Mouse (Mus musculus): ENCODE data around the gene Aox4. TPM values are rescaled to one million over a fixed set of nuclear protein-coding genes. Genes with fewer than 3 reads are reported as not detected.
A peak's percentile ranks its signal among the peaks of the same experiment; 100 is the strongest.

The Aox4 gene
- polyA plus RNA-seq, 1 experiment = not detected

DNA sequence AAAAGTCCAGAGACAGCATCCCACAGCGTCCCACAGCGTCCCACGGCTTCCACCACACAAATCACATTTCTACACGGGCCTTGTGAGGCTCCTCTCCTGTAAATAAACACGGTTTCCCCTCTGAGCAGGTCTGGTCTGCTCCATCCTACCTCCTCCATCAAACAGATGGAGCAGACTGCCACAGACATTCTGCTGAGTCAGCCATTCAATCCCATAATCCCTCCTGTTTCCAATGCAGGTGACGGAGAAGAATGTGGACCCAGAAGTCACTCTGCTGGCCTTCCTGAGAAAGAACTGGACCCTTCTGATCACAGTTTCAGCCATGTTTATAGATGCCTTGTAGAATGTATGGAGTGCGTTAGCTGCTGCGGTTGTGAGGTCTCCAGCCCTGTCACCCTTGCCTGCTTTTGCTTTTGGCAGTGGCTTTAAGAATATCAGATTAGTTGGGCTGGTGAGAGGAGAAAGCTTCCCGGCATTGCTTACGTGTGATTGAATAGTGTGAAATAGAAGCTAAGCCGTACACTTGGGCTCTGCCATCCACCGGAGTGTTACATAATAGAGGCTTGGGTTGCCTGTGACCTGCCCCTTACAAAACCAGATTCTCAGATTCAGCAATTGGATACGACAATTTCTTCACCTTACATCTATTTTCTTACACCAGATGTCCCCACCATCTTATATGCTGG, 70.9 kb downstream of the Aox4 start:
- no peak overlapping the region for H3K4me3 ChIP-seq (replicated peaks; ENCODE audit: control insufficient read depth, low read depth, low read length)
- H3K27ac ChIP-seq (ENCODE audit: control insufficient read depth, insufficient read depth, low read depth, low read length, poor library complexity) = no peak overlapping the region
- WGBS = 59% methylated on average over 13 of the region's 13 CpGs
- no peaks in the 10 kb centered on the region for H3K4me1 ChIP-seq (ENCODE audit: control insufficient read depth, insufficient read depth, low read length)
- no peak for TF ChIP-seq CTCF (IDR thresholded peaks at IDR 0.05; ENCODE audit: control insufficient read depth, insufficient read depth, low read length)
- TF ChIP-seq POLR2A (IDR thresholded peaks at IDR 0.05; ENCODE audit: borderline replicate concordance, control insufficient read depth, low read depth, low read length) = no peak

DNA sequence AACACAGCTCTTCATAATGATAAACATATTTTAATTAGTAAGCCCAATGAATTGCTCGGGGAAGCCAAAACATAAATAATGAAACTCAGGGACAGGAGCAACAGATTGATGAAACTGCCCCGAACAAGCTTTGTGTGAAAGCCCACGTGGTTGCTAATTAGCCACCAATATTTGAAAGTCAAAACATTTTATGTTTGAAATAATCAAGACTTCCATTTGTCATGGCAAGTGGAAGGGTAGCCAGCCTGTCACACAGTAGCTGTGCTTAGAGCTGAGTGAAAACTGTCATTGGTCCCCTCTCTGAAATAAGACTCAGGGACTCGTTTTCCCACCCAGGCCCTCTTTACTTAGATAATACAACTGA, 71.4 kb downstream of the Aox4 start:
- TF ChIP-seq CTCF (IDR thresholded peaks at IDR 0.05; ENCODE audit: control insufficient read depth, insufficient read depth, low read length) (no peak), POLR2A (IDR thresholded peaks at IDR 0.05; ENCODE audit: borderline replicate concordance, control insufficient read depth, low read depth, low read length) (no peak)
- Histone ChIP-seq H3K27ac (ENCODE audit: control insufficient read depth, insufficient read depth, low read depth, low read length, poor library complexity) (no peak overlapping the region), H3K4me3 (replicated peaks; ENCODE audit: control insufficient read depth, low read depth, low read length) (no peak overlapping the region), H3K4me1 (ENCODE audit: control insufficient read depth, insufficient read depth, low read length) (no peaks in the 10 kb centered on the region)
- whole genome bisulfite sequencing = 74% methylated on average over 4 of the region's 4 CpGs

DNA sequence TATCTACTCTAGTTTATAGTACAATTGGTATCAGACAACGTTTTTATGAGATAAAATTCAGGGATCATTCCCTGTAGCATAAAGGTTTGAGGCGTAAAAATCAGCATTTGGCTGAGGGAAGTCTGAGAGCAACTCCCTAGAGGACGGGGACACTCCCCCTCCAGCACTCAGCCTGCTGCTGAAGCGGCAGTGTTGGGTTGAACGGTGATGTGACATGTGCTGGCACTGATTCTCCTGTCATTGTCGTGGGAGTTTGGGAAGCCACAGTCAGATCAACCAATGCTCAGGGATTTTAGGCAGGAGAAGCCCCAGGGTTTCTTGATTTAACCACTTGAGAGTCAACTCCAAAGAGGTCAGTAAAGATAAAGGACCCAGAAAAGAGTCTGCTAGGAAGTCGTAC, 74.3 kb downstream of the Aox4 start:
- H3K4me3 ChIP-seq (replicated peaks; ENCODE audit: control insufficient read depth, low read depth, low read length) = no peak overlapping the region
- no peak for TF ChIP-seq CTCF (IDR thresholded peaks at IDR 0.05; ENCODE audit: control insufficient read depth, insufficient read depth, low read length)
- WGBS = 71% methylated on average over 7 of the region's 7 CpGs
- H3K4me1 ChIP-seq (ENCODE audit: control insufficient read depth, insufficient read depth, low read length) = no peaks in the 10 kb centered on the region
- no peak overlapping the region for H3K27ac ChIP-seq (ENCODE audit: control insufficient read depth, insufficient read depth, low read depth, low read length, poor library complexity)

DNA sequence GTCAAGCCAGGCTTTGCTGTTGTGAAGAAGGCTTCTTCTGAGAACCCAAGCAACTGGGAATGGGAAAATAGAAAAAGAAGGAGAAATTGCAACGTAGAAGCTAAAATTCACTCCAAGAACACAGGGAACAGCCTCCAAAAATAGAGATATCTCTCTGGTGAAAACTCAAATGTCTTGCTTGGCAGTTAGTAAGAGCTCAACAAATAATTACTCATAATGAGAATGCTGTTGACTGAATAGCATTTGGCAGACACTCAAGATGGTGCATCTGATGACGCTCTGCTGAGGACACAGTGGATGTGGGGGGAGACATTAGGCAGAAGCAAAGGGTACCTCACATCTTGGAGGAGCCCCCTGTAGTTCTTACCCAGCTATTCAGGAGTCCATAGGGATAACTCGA, 77.9 kb downstream of the Aox4 start:
- WGBS = 77% methylated on average over 3 of the region's 3 CpGs

DNA sequence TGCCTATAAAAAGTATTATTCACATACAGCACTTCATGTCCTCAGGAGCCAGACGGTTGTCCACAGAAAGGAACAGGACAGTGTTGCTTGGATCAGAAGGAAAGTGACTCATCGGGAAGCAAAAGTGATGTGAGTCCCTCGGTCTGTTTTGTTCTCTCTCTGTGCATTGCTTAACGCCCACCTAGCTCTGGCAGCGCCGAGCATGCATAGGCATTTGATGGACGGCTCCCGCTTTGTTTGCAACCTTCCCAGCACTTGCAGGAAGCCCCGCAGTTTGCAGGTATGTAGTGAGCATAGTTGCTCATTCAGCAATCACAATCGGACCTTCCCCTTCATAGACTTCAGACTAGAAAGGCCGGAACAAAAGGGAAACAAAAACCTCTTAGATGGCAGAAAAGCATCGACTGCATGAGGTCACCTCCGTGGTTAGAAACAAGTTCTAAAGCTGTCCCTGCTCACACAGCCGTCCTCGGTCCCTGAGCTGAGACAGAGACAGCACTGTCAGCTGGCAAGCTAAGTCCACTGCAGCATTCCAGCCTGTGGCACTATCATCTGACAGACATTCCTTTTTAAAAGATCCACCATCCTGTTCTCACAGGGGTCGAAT, 79.8 kb downstream of the Aox4 start:
- H3K4me1 ChIP-seq (ENCODE audit: control insufficient read depth, insufficient read depth, low read length) = no peaks in the 10 kb centered on the region
- WGBS = 42% methylated on average over 16 of the region's 16 CpGs
- H3K4me3 ChIP-seq (replicated peaks; ENCODE audit: control insufficient read depth, low read depth, low read length) = no peak overlapping the region
- TF ChIP-seq POLR2A (IDR thresholded peaks at IDR 0.05; ENCODE audit: borderline replicate concordance, control insufficient read depth, low read depth, low read length) (no peak), CTCF (IDR thresholded peaks at IDR 0.05; ENCODE audit: control insufficient read depth, insufficient read depth, low read length) (no peak)
- H3K27ac ChIP-seq (ENCODE audit: control insufficient read depth, insufficient read depth, low read depth, low read length, poor library complexity) = no peak overlapping the region

More for the DNA sequence above, 77.9 kb downstream of the Aox4 start:
- no peaks in the 10 kb centered on the region for H3K4me1 ChIP-seq (ENCODE audit: control insufficient read depth, insufficient read depth, low read length)
- no peak overlapping the region for H3K27ac ChIP-seq (ENCODE audit: control insufficient read depth, insufficient read depth, low read depth, low read length, poor library complexity)
- H3K4me3 ChIP-seq (replicated peaks; ENCODE audit: control insufficient read depth, low read depth, low read length) = no peak overlapping the region
- TF ChIP-seq POLR2A (IDR thresholded peaks at IDR 0.05; ENCODE audit: borderline replicate concordance, control insufficient read depth, low read depth, low read length) = no peak

DNA sequence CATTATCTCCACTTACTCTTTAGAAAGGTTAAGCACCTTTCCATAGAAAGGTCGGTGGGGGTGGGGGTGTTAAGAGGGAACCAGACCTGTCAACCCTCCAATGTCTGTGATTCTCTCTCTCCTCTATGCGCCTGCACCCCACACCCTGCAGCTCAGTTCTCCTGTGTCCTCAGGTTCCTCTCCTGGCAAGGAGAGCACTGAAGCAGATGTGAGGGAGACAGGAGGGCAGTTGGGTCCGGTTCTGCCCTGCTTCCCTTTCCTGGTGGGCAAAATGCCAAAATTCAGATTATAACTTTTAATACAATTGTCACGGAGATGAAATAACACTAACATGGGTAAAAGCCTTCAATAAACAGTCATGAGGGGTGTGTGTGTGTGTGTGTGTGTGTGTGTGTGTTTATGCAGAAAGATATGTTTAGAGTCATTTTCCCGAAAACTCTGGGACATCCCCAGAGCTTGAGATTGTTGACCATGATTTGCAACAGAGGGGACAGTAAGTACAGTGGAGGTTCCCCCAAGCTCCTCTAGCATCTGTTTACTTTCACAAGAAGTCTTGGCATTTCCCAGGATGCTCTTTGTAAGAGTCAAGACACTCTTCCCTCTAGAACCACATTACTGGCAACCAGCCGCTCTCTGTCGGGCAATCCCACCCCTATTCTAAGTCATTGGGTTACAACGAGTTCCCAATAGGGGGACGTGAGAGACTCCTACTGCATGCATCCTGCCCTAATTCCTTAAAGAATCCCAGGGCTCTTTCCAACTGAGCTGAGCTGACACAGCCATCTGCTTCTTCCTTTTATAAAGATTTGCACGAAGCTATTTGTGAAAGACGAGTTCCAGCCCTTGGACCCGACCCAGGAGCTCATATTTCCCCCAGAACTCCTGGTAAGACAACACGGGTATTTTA, 81.5 kb downstream of the Aox4 start:
- no peaks in the 10 kb centered on the region for H3K4me1 ChIP-seq (ENCODE audit: control insufficient read depth, insufficient read depth, low read length)
- 35% methylated on average over 13 of the region's 13 CpGs for WGBS

DNA sequence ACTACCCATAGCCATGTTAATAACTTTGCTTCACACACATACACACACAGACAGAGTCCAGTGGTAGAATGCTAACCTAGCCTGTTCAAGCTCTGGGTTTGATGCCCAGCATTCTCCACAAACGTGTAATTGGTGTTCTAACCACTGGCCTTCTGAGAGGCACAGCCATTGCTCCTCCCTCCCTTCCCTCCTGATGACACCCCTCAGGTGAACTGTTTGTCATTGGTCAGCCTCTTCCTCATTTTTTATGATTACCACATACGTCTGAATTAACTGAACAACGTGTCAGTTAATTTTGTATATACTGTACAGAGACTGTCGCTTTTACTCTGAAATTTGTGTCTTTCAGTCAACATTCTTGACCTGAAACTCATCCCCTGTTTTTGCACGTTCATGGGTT, 84.5 kb downstream of the Aox4 start:
- TF ChIP-seq POLR2A (IDR thresholded peaks at IDR 0.05; ENCODE audit: borderline replicate concordance, control insufficient read depth, low read depth, low read length) = no peak
- no peak for TF ChIP-seq CTCF (IDR thresholded peaks at IDR 0.05; ENCODE audit: control insufficient read depth, insufficient read depth, low read length)
- Histone ChIP-seq H3K4me1 (ENCODE audit: control insufficient read depth, insufficient read depth, low read length) (no peaks in the 10 kb centered on the region), H3K4me3 (replicated peaks; ENCODE audit: control insufficient read depth, low read depth, low read length) (no peak overlapping the region), H3K27ac (ENCODE audit: control insufficient read depth, insufficient read depth, low read depth, low read length, poor library complexity) (no peak overlapping the region)
- 36% methylated on average over 5 of the region's 5 CpGs for WGBS

More for the DNA sequence above, 81.5 kb downstream of the Aox4 start:
- Histone ChIP-seq H3K4me3 (replicated peaks; ENCODE audit: control insufficient read depth, low read depth, low read length) (no peak overlapping the region), H3K27ac (ENCODE audit: control insufficient read depth, insufficient read depth, low read depth, low read length, poor library complexity) (no peak overlapping the region)
- TF ChIP-seq CTCF (IDR thresholded peaks at IDR 0.05; ENCODE audit: control insufficient read depth, insufficient read depth, low read length) = no peak
- TF ChIP-seq POLR2A (IDR thresholded peaks at IDR 0.05; ENCODE audit: borderline replicate concordance, control insufficient read depth, low read depth, low read length) = no peak

DNA sequence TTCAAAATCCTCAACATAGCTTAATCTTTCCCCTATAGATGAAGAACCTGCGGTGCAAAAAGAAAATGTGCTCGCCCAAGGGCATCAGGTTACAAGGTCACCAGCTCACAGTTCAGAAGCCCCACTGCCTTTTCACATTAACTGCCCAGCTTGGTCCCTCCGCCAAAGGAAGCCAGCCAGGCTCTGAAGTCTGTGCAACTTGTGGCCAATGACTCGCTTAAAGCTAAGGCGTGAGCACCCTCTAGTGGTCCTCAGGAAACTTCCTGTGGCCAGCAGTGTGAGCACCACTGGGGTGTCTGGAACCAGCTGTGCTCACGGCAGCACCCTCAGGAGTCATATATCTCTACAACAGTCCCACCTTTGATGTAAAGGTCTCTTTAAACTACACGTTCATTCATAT, 86.1 kb downstream of the Aox4 start:
- WGBS = 12% methylated on average over 7 of the region's 7 CpGs
- TF ChIP-seq POLR2A (IDR thresholded peaks at IDR 0.05; ENCODE audit: borderline replicate concordance, control insufficient read depth, low read depth, low read length) = no peak
- TF ChIP-seq CTCF (IDR thresholded peaks at IDR 0.05; ENCODE audit: control insufficient read depth, insufficient read depth, low read length) = peak; percentile 84
- H3K4me1 ChIP-seq (ENCODE audit: control insufficient read depth, insufficient read depth, low read length) = no peaks in the 10 kb centered on the region; the same call in 1 of the 2 replicates
- no peak overlapping the region for H3K4me3 ChIP-seq (replicated peaks; ENCODE audit: control insufficient read depth, low read depth, low read length)
- H3K27ac ChIP-seq (ENCODE audit: control insufficient read depth, insufficient read depth, low read depth, low read length, poor library complexity) = no peak overlapping the region
